Mouse (Mus musculus) midbrain, embryonic 13.5 days (tissue): Measurements from ENCODE around the gene Nipa2. TPM values are rescaled to one million over a fixed set of nuclear protein-coding genes. Genes with fewer than 3 reads are reported as not detected.

Source experiments
- polyA plus RNA-seq: library from polyadenylated mRNA; unstranded; fragments of >200 nt; fragmentation: Nextera tagmentation; extraction: Ambion mirVana; gene quantifications from 2 replicates; pipeline ENCODE4 v1.2.1, GENCODE M21; 2015

The Nipa2 gene
- polyA plus RNA-seq, 1 experiment from 2014 or later: 33.2 TPM

Other genes starting within 250 kb of the Nipa2 start
- 1.6 and 1.7 TPM in 2 replicates for gene Siglech, start 194.3 kb downstream of the Nipa2 start, polyA plus RNA-seq
- 40.8 and 44.5 TPM in 2 replicates for gene Tubgcp5, start 168.3 kb downstream of the Nipa2 start, polyA plus RNA-seq
- 52.8 and 56.3 TPM in 2 replicates for gene Cyfip1, start 120.7 kb downstream of the Nipa2 start, polyA plus RNA-seq
- gene Nipa1, start 57.5 kb upstream of the Nipa2 start, polyA plus RNA-seq: 20.0 and 21.8 TPM in 2 replicates
- gene Herc2, start 87.7 kb upstream of the Nipa2 start, polyA plus RNA-seq: 47.4 and 50.4 TPM in 2 replicates